Mouse (Mus musculus) cortical plate, adult 2 months (tissue): ENCODE measurements at regions not wholly inside any gene's neighbourhood (a gene's known extent, or its start where the extent isn't known, plus 50 kb on each side); places are given as distances from the start of the nearest gene placed in this dataset.

Experiments used
- H3K27ac ChIP-seq: fragments of 200-500 bp; 2 replicates; pipeline ENCODE4 v1.5.1; 2012; ENCODE audit warnings: low read length, control low read depth, inconsistent platforms; ENCODE audit not compliant: insufficient read depth
- H3K4me1 ChIP-seq: fragments of 200-500 bp; 2 replicates; pipeline ENCODE4 v1.6.1; 2011; ENCODE audit warnings: low read length; ENCODE audit not compliant: control insufficient read depth, insufficient read depth
- H3K4me3 ChIP-seq: fragments of 200-500 bp; 2 replicates; pipeline ENCODE4 v1.5.1; 2011; ENCODE audit warnings: mild to moderate bottlenecking, low read length, control low read depth; ENCODE audit not compliant: insufficient read depth
- CTCF ChIP-seq: fragments of 200-500 bp; IDR thresholded peaks from 2 replicates; pipeline ENCODE4 v1.5.1; 2011; ENCODE audit warnings: mild to moderate bottlenecking, control low read depth, low read length; ENCODE audit not compliant: insufficient read depth; ENCODE audit errors: extremely low read depth
- POLR2A ChIP-seq: fragments of 200-500 bp; IDR thresholded peaks from 2 replicates; pipeline ENCODE4 v1.6.1; 2011; ENCODE audit warnings: mild to moderate bottlenecking, low read length, control low read depth; ENCODE audit not compliant: insufficient read depth; ENCODE audit errors: extremely low read depth

- Histone ChIP-seq H3K4me1 (0 out of 2 replicates have a peak, but pooled peaks cover 2% of the 10 kb centered on the region), H3K4me3 (no peak overlapping the region), H3K27ac (no peak overlapping the region)
- no peak for TF ChIP-seq POLR2A
- no peak for TF ChIP-seq CTCF
Measured at GRCm38 (mm10) chr15:59822995-59823681, 193.3 kb downstream of the 4933412E24Rik start.

DNA sequence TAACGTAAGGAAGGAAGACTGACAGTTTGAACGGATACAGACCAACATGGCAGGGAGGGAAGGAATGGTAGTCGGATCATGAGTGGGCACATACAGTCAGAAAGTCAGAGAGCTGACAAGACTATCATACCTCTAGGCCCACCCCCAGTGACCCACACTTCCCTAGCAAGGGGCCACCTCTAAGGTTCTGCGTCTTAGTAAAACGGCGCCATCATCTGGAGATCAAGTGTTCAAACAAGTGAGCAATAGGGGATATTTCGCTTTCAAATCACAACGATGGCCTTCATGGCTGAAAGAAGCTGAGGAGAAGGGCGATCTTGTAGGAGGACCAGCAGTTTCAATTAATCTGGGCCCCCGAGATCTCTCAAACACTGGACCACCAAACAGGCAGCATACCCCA, 196.1 kb downstream of the 4933412E24Rik start:
- TF ChIP-seq CTCF (no peak), POLR2A (no peak)
- Histone ChIP-seq H3K4me3 (no peak overlapping the region), H3K4me1 (0 out of 2 replicates have a peak, but pooled peaks cover 2% of the 10 kb centered on the region), H3K27ac (no peak overlapping the region)

DNA sequence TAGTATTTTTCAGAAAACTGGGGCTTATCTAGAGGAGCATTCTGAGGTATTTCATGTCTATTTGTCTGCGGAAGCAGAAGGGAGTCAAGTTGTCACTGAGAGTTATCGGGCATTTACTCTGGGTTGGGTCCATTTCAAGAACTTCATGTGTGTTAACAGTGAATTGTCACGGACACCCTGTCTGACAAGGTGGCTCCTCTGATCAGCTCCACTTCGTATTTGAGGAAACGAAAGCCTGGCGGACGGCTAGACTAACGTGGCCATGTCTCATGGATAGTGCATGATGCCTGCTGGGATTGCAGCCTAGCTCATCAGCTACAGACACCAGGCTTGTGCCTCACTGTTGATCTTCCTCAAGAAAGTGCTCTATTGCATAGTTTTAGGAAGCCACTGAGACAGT, 200.4 kb downstream of the 4933412E24Rik start:
- no peak overlapping the region for H3K27ac ChIP-seq
- H3K4me1 ChIP-seq, result no peaks in the 10 kb centered on the region
- no peak overlapping the region for H3K4me3 ChIP-seq
- TF ChIP-seq CTCF, result no peak
- no peak for TF ChIP-seq POLR2A

- Histone ChIP-seq H3K27ac (no peak overlapping the region), H3K4me1 (no peaks in the 10 kb centered on the region), H3K4me3 (no peak overlapping the region)
- no peak for TF ChIP-seq POLR2A
- TF ChIP-seq CTCF, result no peak
Measured at GRCm38 (mm10) chr15:59811566-59811965, 204.8 kb downstream of the 4933412E24Rik start.

- Histone ChIP-seq H3K4me1 (no peaks in the 10 kb centered on the region), H3K4me3 (no peak overlapping the region), H3K27ac (no peak overlapping the region)
- TF ChIP-seq CTCF (no peak), POLR2A (no peak)
Measured at GRCm38 (mm10) chr15:59809361-59809760, 207.1 kb downstream of the 4933412E24Rik start.

- no peaks in the 10 kb centered on the region for H3K4me1 ChIP-seq
- TF ChIP-seq CTCF (no peak), POLR2A (no peak)
- H3K4me3 ChIP-seq, result no peak overlapping the region
- no peak overlapping the region for H3K27ac ChIP-seq
Measured at GRCm38 (mm10) chr15:59807723-59808122, 208.7 kb downstream of the 4933412E24Rik start.

DNA sequence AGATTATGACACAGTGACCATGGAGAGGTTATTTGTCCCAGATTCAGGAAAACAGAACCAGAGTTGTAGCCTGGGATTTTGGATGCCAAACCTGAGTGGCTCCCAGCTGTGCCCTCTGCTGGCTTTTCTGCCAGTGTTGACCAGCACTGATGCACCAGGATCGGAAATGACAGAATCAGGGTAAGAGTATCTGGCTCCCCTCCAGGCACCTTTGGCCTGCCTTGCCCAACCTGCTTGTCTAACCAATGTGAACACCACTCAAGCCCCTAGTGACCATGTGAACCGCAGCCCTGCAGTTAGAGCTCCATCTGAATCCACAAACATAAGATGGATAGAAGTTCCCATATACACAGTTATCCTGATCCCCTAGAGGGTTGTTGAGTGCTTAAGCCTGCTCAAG, 210.6 kb downstream of the 4933412E24Rik start:
- Histone ChIP-seq H3K4me3 (no peak overlapping the region), H3K4me1 (no peaks in the 10 kb centered on the region), H3K27ac (no peak overlapping the region)
- TF ChIP-seq CTCF, result no peak
- TF ChIP-seq POLR2A, result no peak

DNA sequence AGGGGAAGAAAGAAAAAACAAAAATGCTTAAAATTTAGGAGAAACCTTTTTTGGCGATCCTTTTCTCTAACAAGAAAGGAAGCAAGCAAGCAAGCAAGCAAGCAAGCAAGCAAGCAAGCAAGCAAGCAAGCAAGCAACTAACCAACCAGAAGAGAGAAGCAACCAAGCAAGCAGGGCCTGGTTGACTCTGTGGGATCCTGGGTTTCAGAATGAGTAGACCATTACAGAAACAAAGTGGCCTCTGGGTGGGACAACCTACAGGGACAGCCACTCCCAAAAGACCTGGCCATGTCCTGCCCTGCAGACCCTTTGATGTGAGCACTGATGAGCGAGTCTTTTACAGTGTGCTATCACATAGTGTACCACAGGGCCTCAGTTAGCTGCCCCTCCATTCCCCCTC, 211.6 kb downstream of the 4933412E24Rik start:
- no peak for TF ChIP-seq POLR2A
- TF ChIP-seq CTCF, result no peak
- H3K4me1 ChIP-seq, result no peaks in the 10 kb centered on the region
- no peak overlapping the region for H3K27ac ChIP-seq
- H3K4me3 ChIP-seq, result no peak overlapping the region

DNA sequence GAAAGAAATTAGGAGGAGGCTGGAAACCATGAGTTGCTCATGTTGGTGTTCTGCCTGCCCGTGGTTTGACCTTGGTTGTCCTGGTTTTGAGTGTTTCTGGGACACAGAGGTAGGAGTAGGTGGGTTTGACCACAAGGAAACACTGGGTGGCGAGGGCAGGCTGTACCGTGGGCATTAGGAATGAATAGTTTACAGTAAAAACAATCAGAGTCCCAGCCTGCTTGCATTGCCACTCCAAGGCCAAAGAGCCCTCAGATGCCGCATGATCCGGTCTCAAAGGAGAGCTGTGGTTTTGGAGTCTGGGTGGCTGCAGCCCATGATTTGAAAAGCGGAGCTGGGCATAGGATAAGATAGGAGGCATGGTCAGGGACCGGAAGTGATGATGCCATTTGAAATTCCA, 212.0 kb downstream of the 4933412E24Rik start:
- no peak overlapping the region for H3K27ac ChIP-seq
- TF ChIP-seq POLR2A, result no peak
- H3K4me1 ChIP-seq, result no peaks in the 10 kb centered on the region
- H3K4me3 ChIP-seq, result no peak overlapping the region

DNA sequence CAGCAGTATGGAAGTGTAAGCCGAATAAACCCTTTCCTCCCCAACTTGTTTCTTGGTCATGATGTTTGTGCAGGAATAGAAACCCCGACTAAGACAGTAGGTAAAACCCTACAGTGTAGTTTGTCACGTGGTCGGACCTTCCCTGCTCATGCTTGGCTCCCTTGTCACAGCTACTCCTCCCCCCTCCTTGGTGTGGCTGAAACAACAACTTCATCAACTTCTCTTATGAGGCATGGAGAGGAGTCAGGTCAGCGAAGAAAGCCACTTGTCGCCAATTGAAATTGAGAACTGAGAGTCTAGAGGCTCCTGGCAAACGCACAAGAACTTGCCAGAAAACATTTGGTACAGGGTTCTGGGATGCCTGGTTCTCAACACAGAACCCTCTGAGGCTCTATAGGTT, 214.1 kb downstream of the 4933412E24Rik start:
- no peak for TF ChIP-seq POLR2A
- TF ChIP-seq CTCF, result no peak
- Histone ChIP-seq H3K4me1 (peaks cover 3% of the 10 kb centered on the region; the same call in 1 of the 2 replicates), H3K27ac (no peak overlapping the region), H3K4me3 (no peak overlapping the region)
